Mouse (Mus musculus) embryo, embryonic 9.5 days (tissue): ENCODE measurements around the gene Perm1.

Experiments used
- DNase-seq: peaks from one replicate; pipeline ENCODE4 v3.0.0-alpha.2; 2017; ENCODE audit errors: extremely low spot score

The Perm1 gene

GRCm38 (mm10) chr4:156200623-156201475 is 14.8 kb upstream of the Perm1 start, which contains the start of gene Isg15:
Gene Isg15, minus strand, starts transcription at chr4:156200818.
- no peak for DNase-seq

GRCm38 (mm10) chr4:156202462-156202893 is 13.2 kb upstream of the Perm1 start:
- no peak for DNase-seq

- DNase-seq, result peak; percentile 82
These were observed 12.7 kb upstream of the Perm1 start, which contains the start of gene AW011738 for GRCm38 (mm10) chr4:156203001-156203412. Gene AW011738, plus strand, starts transcription at chr4:156203304.

- no peak for DNase-seq
These were observed 12.1 kb upstream of the Perm1 start for GRCm38 (mm10) chr4:156203413-156204131.

GRCm38 (mm10) chr4:156208872-156209271 is 6.8 kb upstream of the Perm1 start:
- no peak for DNase-seq

- no peak for DNase-seq
These were observed 5.6 kb upstream of the Perm1 start for GRCm38 (mm10) chr4:156209963-156210635.

- DNase-seq, result no peak
These were observed 2.5 kb upstream of the Perm1 start for GRCm38 (mm10) chr4:156213134-156213533.

- DNase-seq, result no peak
These were observed 528 bp downstream of the Perm1 start for GRCm38 (mm10) chr4:156216196-156216595.

GRCm38 (mm10) chr4:156217022-156217669 is 1.5 kb downstream of the Perm1 start:
- no peak for DNase-seq

GRCm38 (mm10) chr4:156217838-156218237 is 2.2 kb downstream of the Perm1 start:
- no peak for DNase-seq

GRCm38 (mm10) chr4:156219936-156220335 is 4.3 kb downstream of the Perm1 start:
- DNase-seq, result no peak

- DNase-seq, result no peak
These were observed 8.6 kb downstream of the Perm1 start for GRCm38 (mm10) chr4:156224276-156224675.

- DNase-seq, result no peak
These were observed 12.2 kb downstream of the Perm1 start for GRCm38 (mm10) chr4:156227752-156228392.

- no peak for DNase-seq
These were observed 12.8 kb downstream of the Perm1 start for GRCm38 (mm10) chr4:156228393-156229024.

GRCm38 (mm10) chr4:156234021-156234501 is 18.4 kb downstream of the Perm1 start:
- DNase-seq, result peak; percentile 51

GRCm38 (mm10) chr4:156234701-156235213 is 19.1 kb downstream of the Perm1 start, which contains the start of gene Plekhn1:
Gene Plekhn1, minus strand, starts transcription at chr4:156234857.
- DNase-seq, result peak; percentile 83

- DNase-seq, result no peak
These were observed 19.7 kb downstream of the Perm1 start for GRCm38 (mm10) chr4:156235360-156235770.

GRCm38 (mm10) chr4:156235808-156236533 is 20.3 kb downstream of the Perm1 start, which contains the start of gene Noc2l:
Gene Noc2l, plus strand, starts transcription at chr4:156236010.
- peak; percentile 93 for DNase-seq
